Mouse (Mus musculus): ENCODE results near the gene Camk1d. TPM values are rescaled to one million over a fixed set of nuclear protein-coding genes. Genes with fewer than 3 reads are reported as not detected.

The Camk1d gene
- polyA plus RNA-seq, 1 experiment from 2014 or later, result 6.7 TPM

DNA sequence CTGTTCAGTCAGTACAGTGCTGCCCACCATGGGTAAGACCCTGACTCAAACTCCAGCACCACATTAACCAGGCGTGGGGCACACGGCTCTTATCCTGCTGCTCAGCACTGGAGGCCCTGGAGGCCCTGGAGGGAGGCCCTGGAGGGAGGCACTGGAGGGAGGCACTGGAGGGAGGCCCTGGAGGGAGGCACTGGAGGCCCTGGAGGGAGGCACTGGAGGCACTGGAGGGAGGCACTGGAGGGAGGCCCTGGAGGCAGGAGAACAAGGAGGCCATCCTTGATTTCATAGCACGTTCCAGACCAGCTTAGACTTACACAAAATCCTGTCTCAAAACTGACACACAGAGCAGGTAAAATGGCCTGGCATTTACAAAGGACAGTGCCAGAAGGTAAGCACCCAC is 70.4 kb downstream of the Camk1d start:
- no peak overlapping the region for H3K27ac ChIP-seq (replicated peaks)
- no peak overlapping the region for H3K4me2 ChIP-seq (replicated peaks; ENCODE audit: low read depth)
- H3K27me3 ChIP-seq (ENCODE audit: control insufficient read depth, insufficient read depth, low read length), result no peaks in the 10 kb centered on the region

DNA sequence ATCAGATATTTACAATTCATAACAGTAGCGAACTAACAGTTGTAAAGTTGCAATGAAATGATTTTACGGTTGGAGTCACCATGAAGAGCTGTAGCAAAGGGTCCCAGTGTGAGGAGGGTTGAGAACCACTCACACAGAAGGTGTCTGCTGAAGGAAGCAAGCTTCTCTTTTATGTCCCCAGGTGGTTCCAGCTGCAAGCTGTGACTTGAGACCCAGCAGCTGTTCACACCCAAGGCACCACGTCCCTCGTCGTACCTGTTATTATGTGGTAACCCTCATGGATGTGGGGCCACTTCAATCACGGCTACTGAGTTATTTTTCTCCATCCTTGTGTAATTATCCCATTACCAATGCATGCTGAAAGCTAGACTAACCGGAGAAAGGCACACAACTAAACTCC is 71.1 kb downstream of the Camk1d start:
- Histone ChIP-seq H3K36me3 (ENCODE audit: control insufficient read depth, insufficient read depth, low read length) (no peaks in the 10 kb centered on the region), H3K4me1 (replicated peaks; ENCODE audit: control insufficient read depth, insufficient read depth) (no peaks in the 10 kb centered on the region), H3K27me3 (ENCODE audit: control insufficient read depth, insufficient read depth, low read length) (no peaks in the 10 kb centered on the region), H3K4me2 (replicated peaks; ENCODE audit: low read depth) (no peak overlapping the region), H3K9ac (ENCODE audit: low read length) (no peak overlapping the region), H3K27ac (replicated peaks) (no peak overlapping the region), H3K9me3 (ENCODE audit: control insufficient read depth, low read length) (no peaks in the 10 kb centered on the region), H3K4me3 (ENCODE audit: low read depth, low read length) (no peak overlapping the region)
- DNase-seq (ENCODE audit: low spot score) (no peak), ATAC-seq (ENCODE audit: low FRiP score, low TSS enrichment) (no peak)
- TF ChIP-seq CTCF (IDR thresholded peaks at IDR 0.05; ENCODE audit: low read depth) (no peak), EP300 (optimal IDR thresholded peaks at IDR 0.05) (no peak)
- 59% methylated on average over 7 of the region's 7 CpGs for WGBS

More for the DNA sequence above, 70.4 kb downstream of the Camk1d start:
- H3K4me1 ChIP-seq (replicated peaks; ENCODE audit: control insufficient read depth, insufficient read depth), result no peaks in the 10 kb centered on the region
- H3K9ac ChIP-seq (ENCODE audit: low read length), result no peak overlapping the region
- no peaks in the 10 kb centered on the region for H3K9me3 ChIP-seq (ENCODE audit: control insufficient read depth, low read length)
- WGBS, result 66% methylated on average over 3 of the region's 3 CpGs
- DNase-seq (ENCODE audit: low spot score) (no peak), ATAC-seq (ENCODE audit: low FRiP score, low TSS enrichment) (no peak)
- no peaks in the 10 kb centered on the region for H3K36me3 ChIP-seq (ENCODE audit: control insufficient read depth, insufficient read depth, low read length)
- TF ChIP-seq EP300 (optimal IDR thresholded peaks at IDR 0.05) (no peak), CTCF (IDR thresholded peaks at IDR 0.05; ENCODE audit: low read depth) (no peak)
- H3K4me3 ChIP-seq (ENCODE audit: low read depth, low read length), result no peak overlapping the region

- H3K4me3 ChIP-seq (ENCODE audit: low read depth, low read length), result no peak overlapping the region
- WGBS, result 53% methylated on average over 5 of the region's 5 CpGs
- H3K27ac ChIP-seq (replicated peaks), result 0 out of 2 replicates have a peak overlapping the region, but pooled peaks have one; percentile 13
- H3K9ac ChIP-seq (ENCODE audit: low read length), result no peak overlapping the region
- H3K9me3 ChIP-seq (ENCODE audit: control insufficient read depth, low read length), result no peaks in the 10 kb centered on the region
- H3K4me2 ChIP-seq (replicated peaks; ENCODE audit: low read depth), result no peak overlapping the region
- H3K27me3 ChIP-seq (ENCODE audit: control insufficient read depth, insufficient read depth, low read length), result no peaks in the 10 kb centered on the region
- ATAC-seq (ENCODE audit: low FRiP score, low TSS enrichment) (no peak), DNase-seq (ENCODE audit: low spot score) (no peak)
- no peaks in the 10 kb centered on the region for H3K36me3 ChIP-seq (ENCODE audit: control insufficient read depth, insufficient read depth, low read length)
- TF ChIP-seq CTCF (IDR thresholded peaks at IDR 0.05; ENCODE audit: low read depth) (no peak), EP300 (optimal IDR thresholded peaks at IDR 0.05) (no peak)
- H3K4me1 ChIP-seq (replicated peaks; ENCODE audit: control insufficient read depth, insufficient read depth), result no peaks in the 10 kb centered on the region
These were observed 71.7 kb downstream of the Camk1d start for GRCm38 (mm10) chr2:5642624-5643023.

DNA sequence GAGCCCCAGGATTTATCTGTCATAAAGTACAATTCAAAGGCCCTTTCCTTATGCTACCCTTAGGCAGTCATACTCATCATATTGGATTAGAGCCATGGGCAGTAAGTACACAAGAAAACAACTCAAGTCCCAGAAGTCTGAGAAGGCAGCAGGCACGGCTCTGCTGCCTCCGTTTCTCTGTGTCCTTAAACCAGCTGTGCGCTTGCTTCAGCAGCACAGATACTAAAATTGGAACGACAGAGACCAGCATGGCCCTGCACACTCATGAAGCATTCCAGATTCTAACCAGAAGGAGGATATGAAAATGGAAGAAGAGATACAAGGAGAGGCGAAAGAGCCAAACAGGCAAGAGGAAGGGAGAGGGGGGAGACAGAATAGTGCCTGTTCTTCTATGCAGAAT is 72.6 kb downstream of the Camk1d start:
- Histone ChIP-seq H3K4me3 (ENCODE audit: low read depth, low read length) (no peak overlapping the region), H3K9ac (ENCODE audit: low read length) (no peak overlapping the region), H3K27ac (replicated peaks) (no peak overlapping the region), H3K36me3 (ENCODE audit: control insufficient read depth, insufficient read depth, low read length) (no peaks in the 10 kb centered on the region), H3K4me2 (replicated peaks; ENCODE audit: low read depth) (no peak overlapping the region), H3K27me3 (ENCODE audit: control insufficient read depth, insufficient read depth, low read length) (no peaks in the 10 kb centered on the region), H3K4me1 (replicated peaks; ENCODE audit: control insufficient read depth, insufficient read depth) (0 out of 2 replicates have a peak, but pooled peaks cover 2% of the 10 kb centered on the region), H3K9me3 (ENCODE audit: control insufficient read depth, low read length) (no peaks in the 10 kb centered on the region)
- ATAC-seq (ENCODE audit: low FRiP score, low TSS enrichment), result no peak
- no peak for DNase-seq (ENCODE audit: low spot score)
- WGBS, result 48% methylated on average over 5 of the region's 5 CpGs
- TF ChIP-seq CTCF (IDR thresholded peaks at IDR 0.05; ENCODE audit: low read depth), result no peak
- TF ChIP-seq EP300 (optimal IDR thresholded peaks at IDR 0.05), result no peak

GRCm38 (mm10) chr2:5640586-5640985 is 73.7 kb downstream of the Camk1d start:
- no peak for ATAC-seq (ENCODE audit: low FRiP score, low TSS enrichment)
- H3K9me3 ChIP-seq (ENCODE audit: control insufficient read depth, low read length), result no peaks in the 10 kb centered on the region
- 0 out of 2 replicates have a peak, but pooled peaks cover 2% of the 10 kb centered on the region for H3K4me1 ChIP-seq (replicated peaks; ENCODE audit: control insufficient read depth, insufficient read depth)
- H3K9ac ChIP-seq (ENCODE audit: low read length), result no peak overlapping the region
- 90% methylated on average over 5 of the region's 5 CpGs for WGBS
- H3K4me3 ChIP-seq (ENCODE audit: low read depth, low read length), result no peak overlapping the region
- TF ChIP-seq EP300 (optimal IDR thresholded peaks at IDR 0.05) (no peak), CTCF (IDR thresholded peaks at IDR 0.05; ENCODE audit: low read depth) (no peak)
- H3K36me3 ChIP-seq (ENCODE audit: control insufficient read depth, insufficient read depth, low read length), result no peaks in the 10 kb centered on the region
- no peak overlapping the region for H3K4me2 ChIP-seq (replicated peaks; ENCODE audit: low read depth)
- no peaks in the 10 kb centered on the region for H3K27me3 ChIP-seq (ENCODE audit: control insufficient read depth, insufficient read depth, low read length)
- no peak overlapping the region for H3K27ac ChIP-seq (replicated peaks)
- no peak for DNase-seq (ENCODE audit: low spot score)

GRCm38 (mm10) chr2:5636801-5637742 is 77.2 kb downstream of the Camk1d start:
- DNase-seq (ENCODE audit: low spot score), result no peak
- peak overlapping the region; percentile 56; the same call in 1 of the 2 replicates for H3K27ac ChIP-seq (replicated peaks)
- H3K4me3 ChIP-seq (ENCODE audit: low read depth, low read length), result no peak overlapping the region
- no peak overlapping the region for H3K9ac ChIP-seq (ENCODE audit: low read length)
- 56% methylated on average over 14 of the region's 14 CpGs for WGBS
- no peaks in the 10 kb centered on the region for H3K27me3 ChIP-seq (ENCODE audit: control insufficient read depth, insufficient read depth, low read length)
- no peaks in the 10 kb centered on the region for H3K9me3 ChIP-seq (ENCODE audit: control insufficient read depth, low read length)
- no peak overlapping the region for H3K4me2 ChIP-seq (replicated peaks; ENCODE audit: low read depth)
- ATAC-seq (ENCODE audit: low FRiP score, low TSS enrichment), result peak; percentile 64; the same call in 1 of the 2 replicates
- H3K36me3 ChIP-seq (ENCODE audit: control insufficient read depth, insufficient read depth, low read length), result no peaks in the 10 kb centered on the region
- TF ChIP-seq CTCF (IDR thresholded peaks at IDR 0.05; ENCODE audit: low read depth) (no peak), EP300 (optimal IDR thresholded peaks at IDR 0.05) (no peak)
- 0 out of 2 replicates have a peak, but pooled peaks cover 2% of the 10 kb centered on the region for H3K4me1 ChIP-seq (replicated peaks; ENCODE audit: control insufficient read depth, insufficient read depth)
